Mouse (Mus musculus): ENCODE measurements around the gene Cnot9. TPM values are rescaled to one million over a fixed set of nuclear protein-coding genes. Genes with fewer than 3 reads are reported as not detected.
"Not testable (repeated sequence)": the region's sequence is repeated elsewhere in the genome, so short reads cannot be mapped to it uniquely, and the experiment has no call there.

The Cnot9 gene
- 46.7 and 67.1 TPM in 2 replicates for polyA plus RNA-seq (2016; fragmentation: Nextera tagmentation; extraction: Ambion mirVana)

GRCm38 (mm10) chr1:74505721-74506464 lies at the start of gene Cnot9:
Gene Cnot9 (plus strand): TSS chr1:74506058.
- under 1% methylated on average over 64 of the region's 64 CpGs for WGBS

GRCm38 (mm10) chr1:74460273-74460672 lies 45.6 kb upstream of the Cnot9 start:
- H3K27ac ChIP-seq: no peak overlapping the region
- no peak overlapping the region for H3K4me3 ChIP-seq
- no peaks in the 10 kb centered on the region for H3K4me1 ChIP-seq
- DNase-seq (ENCODE audit: low spot score): no peak
- 83% methylated on average over 2 of the region's 2 CpGs for WGBS
- peaks cover 70% of the 10 kb centered on the region for H3K36me3 ChIP-seq
- no peaks in the 10 kb centered on the region for H3K9me3 ChIP-seq
- no peaks in the 10 kb centered on the region for H3K27me3 ChIP-seq (ENCODE audit: insufficient read depth, poor library complexity, severe bottlenecking)

More at GRCm38 (mm10) chr1:74505721-74506464, at the start of gene Cnot9:
- H3K4me3 ChIP-seq: peak within 1 kb of the TSS; percentile 96
- H3K9me3 ChIP-seq: no peaks in the 10 kb centered on the region
- peak within 1 kb of the TSS; percentile 98 for H3K27ac ChIP-seq
- DNase-seq (ENCODE audit: low spot score): peak; percentile 100
- H3K27me3 ChIP-seq (ENCODE audit: insufficient read depth, poor library complexity, severe bottlenecking): no peaks in the 10 kb centered on the region
- peaks cover 7% of the 10 kb centered on the region; the same call in 1 of the 2 replicates for H3K36me3 ChIP-seq
- peaks cover 22% of the 10 kb centered on the region for H3K4me1 ChIP-seq

- 93% methylated on average over 5 of the region's 5 CpGs for WGBS
- no peaks in the 10 kb centered on the region for H3K4me1 ChIP-seq
- no peaks in the 10 kb centered on the region for H3K9me3 ChIP-seq
- H3K36me3 ChIP-seq: peaks cover 89% of the 10 kb centered on the region
- no peak overlapping the region for H3K4me3 ChIP-seq
- no peak for DNase-seq (ENCODE audit: low spot score)
- no peak overlapping the region for H3K27ac ChIP-seq
- H3K27me3 ChIP-seq (ENCODE audit: insufficient read depth, poor library complexity, severe bottlenecking): no peaks in the 10 kb centered on the region
Observed at GRCm38 (mm10) chr1:74485792-74486191, 20.1 kb upstream of the Cnot9 start.

- Histone ChIP-seq H3K4me3 (no peak overlapping the region), H3K27ac (no peak overlapping the region), H3K9me3 (no peaks in the 10 kb centered on the region), H3K27me3 (ENCODE audit: insufficient read depth, poor library complexity, severe bottlenecking) (no peaks in the 10 kb centered on the region), H3K4me1 (0 out of 2 replicates have a peak, but pooled peaks cover 5% of the 10 kb centered on the region), H3K36me3 (peaks cover 10% of the 10 kb centered on the region; the same call in 1 of the 2 replicates)
- no peak for DNase-seq (ENCODE audit: low spot score)
- WGBS: 61% methylated on average over 1 of the region's 1 CpGs
Observed at GRCm38 (mm10) chr1:74501106-74501505, 4.8 kb upstream of the Cnot9 start.

- Histone ChIP-seq H3K27me3 (ENCODE audit: insufficient read depth, poor library complexity, severe bottlenecking) (no peaks in the 10 kb centered on the region), H3K4me3 (peak overlapping the region; percentile 96), H3K4me1 (peaks cover 22% of the 10 kb centered on the region), H3K27ac (peak overlapping the region; percentile 98), H3K9me3 (no peaks in the 10 kb centered on the region), H3K36me3 (peaks cover 7% of the 10 kb centered on the region; the same call in 1 of the 2 replicates)
- DNase-seq (ENCODE audit: low spot score): no peak
- 2% methylated on average over 22 of the region's 22 CpGs for WGBS
Observed at GRCm38 (mm10) chr1:74505393-74505720, 501 bp upstream of the Cnot9 start.

GRCm38 (mm10) chr1:74506471-74506881 lies 618 bp downstream of the Cnot9 start:
- no peak for DNase-seq (ENCODE audit: low spot score)
- Histone ChIP-seq H3K4me1 (peaks cover 22% of the 10 kb centered on the region), H3K27ac (peak overlapping the region; percentile 98), H3K9me3 (no peaks in the 10 kb centered on the region), H3K36me3 (peaks cover 12% of the 10 kb centered on the region; the same call in 1 of the 2 replicates), H3K27me3 (ENCODE audit: insufficient read depth, poor library complexity, severe bottlenecking) (no peaks in the 10 kb centered on the region), H3K4me3 (peak overlapping the region; percentile 96)
- under 1% methylated on average over 34 of the region's 34 CpGs for WGBS

GRCm38 (mm10) chr1:74507780-74508179 lies 1.9 kb downstream of the Cnot9 start:
- Histone ChIP-seq H3K9me3 (no peaks in the 10 kb centered on the region), H3K4me1 (peaks cover 22% of the 10 kb centered on the region), H3K27ac (no peak overlapping the region; the same call in 1 of the 2 replicates), H3K27me3 (ENCODE audit: insufficient read depth, poor library complexity, severe bottlenecking) (no peaks in the 10 kb centered on the region), H3K36me3 (peaks cover 15% of the 10 kb centered on the region), H3K4me3 (0 out of 2 replicates have a peak overlapping the region, but pooled peaks have one; percentile 96)
- DNase-seq (ENCODE audit: low spot score): no peak
- WGBS: 88% methylated on average over 2 of the region's 2 CpGs

GRCm38 (mm10) chr1:74511306-74511705 lies 5.4 kb downstream of the Cnot9 start:
- Histone ChIP-seq H3K4me3 (no peak overlapping the region), H3K4me1 (peaks cover 17% of the 10 kb centered on the region), H3K36me3 (peaks cover 34% of the 10 kb centered on the region), H3K9me3 (no peaks in the 10 kb centered on the region), H3K27ac (no peak overlapping the region), H3K27me3 (ENCODE audit: insufficient read depth, poor library complexity, severe bottlenecking) (no peaks in the 10 kb centered on the region)
- 97% methylated on average over 5 of the region's 5 CpGs for WGBS
- no peak for DNase-seq (ENCODE audit: low spot score)

- H3K36me3 ChIP-seq: peaks cover 37% of the 10 kb centered on the region
- H3K9me3 ChIP-seq; H3K27me3 ChIP-seq (ENCODE audit: insufficient read depth, poor library complexity, severe bottlenecking); DNase-seq (ENCODE audit: low spot score); H3K4me3 ChIP-seq; H3K27ac ChIP-seq; H3K4me1 ChIP-seq: not testable (repeated sequence)
- 97% methylated on average over 1 of the region's 1 CpGs for WGBS
Observed at GRCm38 (mm10) chr1:74512999-74513398, 7.1 kb downstream of the Cnot9 start.

- Histone ChIP-seq H3K36me3 (peaks cover 75% of the 10 kb centered on the region), H3K27me3 (ENCODE audit: insufficient read depth, poor library complexity, severe bottlenecking) (no peaks in the 10 kb centered on the region), H3K4me3 (no peak overlapping the region), H3K4me1 (no peaks in the 10 kb centered on the region), H3K27ac (no peak overlapping the region), H3K9me3 (no peaks in the 10 kb centered on the region)
- no peak for DNase-seq (ENCODE audit: low spot score)
Observed at GRCm38 (mm10) chr1:74519875-74520274, 14.0 kb downstream of the Cnot9 start.

GRCm38 (mm10) chr1:74524746-74525145 lies 18.9 kb downstream of the Cnot9 start:
- H3K4me1 ChIP-seq: no peaks in the 10 kb centered on the region
- H3K36me3 ChIP-seq: peaks cover 98% of the 10 kb centered on the region
- no peak for DNase-seq (ENCODE audit: low spot score)
- 87% methylated on average over 4 of the region's 4 CpGs for WGBS
- no peak overlapping the region for H3K27ac ChIP-seq
- no peak overlapping the region for H3K4me3 ChIP-seq
- H3K9me3 ChIP-seq: no peaks in the 10 kb centered on the region
- no peaks in the 10 kb centered on the region for H3K27me3 ChIP-seq (ENCODE audit: insufficient read depth, poor library complexity, severe bottlenecking)

- H3K27ac ChIP-seq: no peak overlapping the region
- no peaks in the 10 kb centered on the region for H3K27me3 ChIP-seq (ENCODE audit: insufficient read depth, poor library complexity, severe bottlenecking)
- H3K9me3 ChIP-seq: no peaks in the 10 kb centered on the region
- H3K4me3 ChIP-seq: no peak overlapping the region
- no peaks in the 10 kb centered on the region for H3K4me1 ChIP-seq
- WGBS: 92% methylated on average over 7 of the region's 7 CpGs
- peaks cover 94% of the 10 kb centered on the region for H3K36me3 ChIP-seq
- DNase-seq (ENCODE audit: low spot score): no peak
Observed at GRCm38 (mm10) chr1:74528589-74528988, 22.7 kb downstream of the Cnot9 start.

- H3K4me1 ChIP-seq: peaks cover 8% of the 10 kb centered on the region; the same call in 1 of the 2 replicates
- DNase-seq (ENCODE audit: low spot score): no peak
- H3K36me3 ChIP-seq: no peaks in the 10 kb centered on the region
Observed at GRCm38 (mm10) chr1:74538650-74539049, 32.8 kb downstream of the Cnot9 start.

More at GRCm38 (mm10) chr1:74538650-74539049, 32.8 kb downstream of the Cnot9 start:
- Histone ChIP-seq H3K27ac (no peak overlapping the region), H3K4me3 (no peak overlapping the region), H3K27me3 (ENCODE audit: insufficient read depth, poor library complexity, severe bottlenecking) (0 out of 2 replicates have a peak, but pooled peaks cover 3% of the 10 kb centered on the region), H3K9me3 (no peaks in the 10 kb centered on the region)

All from heart, embryonic 10.5 days (tissue).